Mouse (Mus musculus): Measurements from ENCODE around the gene Slc4a1. TPM values are rescaled to one million over a fixed set of nuclear protein-coding genes. Genes with fewer than 3 reads are reported as not detected.

Gene Slc4a1
- total and polyA plus RNA-seq, 2 experiments from 2014 or later = 0.48 to 0.84 TPM

- H3K4me3 ChIP-seq (ENCODE audit: low read length) = no peak overlapping the region
- ATAC-seq (no peak), DNase-seq (ENCODE audit: low spot score) (no peak)
- TF ChIP-seq CTCF (IDR thresholded peaks at IDR 0.05; ENCODE audit: low read depth) = no peak
- H3K36me3 ChIP-seq (ENCODE audit: insufficient read depth, low read length) = no peaks in the 10 kb centered on the region
- no peaks in the 10 kb centered on the region for H3K27me3 ChIP-seq (ENCODE audit: insufficient read depth, low read length)
- peaks cover 2% of the 10 kb centered on the region for H3K4me1 ChIP-seq (ENCODE audit: insufficient read depth, low read length)
- WGBS = 57% methylated on average over 7 of the region's 7 CpGs
- H3K27ac ChIP-seq = no peak overlapping the region
- no peaks in the 10 kb centered on the region for H3K9me3 ChIP-seq (ENCODE audit: low read length)
- H3K4me2 ChIP-seq (ENCODE audit: low read depth, low read length) = no peak overlapping the region
- no peak overlapping the region for H3K9ac ChIP-seq (replicated peaks; ENCODE audit: low read length)
Observed at GRCm38 (mm10) chr11:102370285-102370684, 4.3 kb upstream of the Slc4a1 start.

GRCm38 (mm10) chr11:102369263-102369662 lies 3.3 kb upstream of the Slc4a1 start:
- no peak for TF ChIP-seq CTCF (IDR thresholded peaks at IDR 0.05; ENCODE audit: low read depth)
- no peak overlapping the region for H3K9ac ChIP-seq (replicated peaks; ENCODE audit: low read length)
- no peaks in the 10 kb centered on the region for H3K36me3 ChIP-seq (ENCODE audit: insufficient read depth, low read length)
- no peak overlapping the region for H3K27ac ChIP-seq
- H3K4me1 ChIP-seq (ENCODE audit: insufficient read depth, low read length) = no peaks in the 10 kb centered on the region
- 83% methylated on average over 4 of the region's 4 CpGs for WGBS
- no peak overlapping the region for H3K4me2 ChIP-seq (ENCODE audit: low read depth, low read length)
- no peak for DNase-seq (ENCODE audit: low spot score)
- H3K4me3 ChIP-seq (ENCODE audit: low read length) = no peak overlapping the region
- ATAC-seq = no peak
- H3K27me3 ChIP-seq (ENCODE audit: insufficient read depth, low read length) = no peaks in the 10 kb centered on the region
- H3K9me3 ChIP-seq (ENCODE audit: low read length) = no peaks in the 10 kb centered on the region

- H3K27ac ChIP-seq = no peak overlapping the region
- H3K27me3 ChIP-seq (ENCODE audit: insufficient read depth, low read length) = no peaks in the 10 kb centered on the region
- H3K4me1 ChIP-seq (ENCODE audit: insufficient read depth, low read length) = no peaks in the 10 kb centered on the region
- no peak overlapping the region for H3K4me3 ChIP-seq (ENCODE audit: low read length)
- H3K36me3 ChIP-seq (ENCODE audit: insufficient read depth, low read length) = no peaks in the 10 kb centered on the region
- H3K9me3 ChIP-seq (ENCODE audit: low read length) = no peaks in the 10 kb centered on the region
- ATAC-seq (no peak), DNase-seq (ENCODE audit: low spot score) (no peak)
- H3K9ac ChIP-seq (replicated peaks; ENCODE audit: low read length) = no peak overlapping the region
- WGBS = 80% methylated on average over 5 of the region's 5 CpGs
- no peak overlapping the region for H3K4me2 ChIP-seq (ENCODE audit: low read depth, low read length)
- TF ChIP-seq CTCF (IDR thresholded peaks at IDR 0.05; ENCODE audit: low read depth) = no peak
Observed at GRCm38 (mm10) chr11:102368347-102368746, 2.3 kb upstream of the Slc4a1 start.

- Histone ChIP-seq H3K9ac (replicated peaks; ENCODE audit: low read length) (no peak overlapping the region), H3K4me2 (ENCODE audit: low read depth, low read length) (no peak overlapping the region), H3K27me3 (ENCODE audit: insufficient read depth, low read length) (no peaks in the 10 kb centered on the region), H3K4me3 (ENCODE audit: low read length) (no peak overlapping the region), H3K27ac (no peak overlapping the region), H3K4me1 (ENCODE audit: insufficient read depth, low read length) (no peaks in the 10 kb centered on the region), H3K9me3 (ENCODE audit: low read length) (no peaks in the 10 kb centered on the region), H3K36me3 (ENCODE audit: insufficient read depth, low read length) (no peaks in the 10 kb centered on the region)
- DNase-seq (ENCODE audit: low spot score) (no peak), ATAC-seq (no peak)
- no peak for TF ChIP-seq CTCF (IDR thresholded peaks at IDR 0.05; ENCODE audit: low read depth)
- 77% methylated on average over 9 of the region's 9 CpGs for WGBS
Observed at GRCm38 (mm10) chr11:102367504-102368280, 1.7 kb upstream of the Slc4a1 start.

- ATAC-seq = no peak
- Histone ChIP-seq H3K27ac (no peak overlapping the region), H3K9me3 (ENCODE audit: low read length) (no peaks in the 10 kb centered on the region), H3K27me3 (ENCODE audit: insufficient read depth, low read length) (no peaks in the 10 kb centered on the region), H3K4me3 (ENCODE audit: low read length) (no peak overlapping the region), H3K9ac (replicated peaks; ENCODE audit: low read length) (no peak overlapping the region), H3K4me2 (ENCODE audit: low read depth, low read length) (no peak overlapping the region), H3K4me1 (ENCODE audit: insufficient read depth, low read length) (no peaks in the 10 kb centered on the region), H3K36me3 (ENCODE audit: insufficient read depth, low read length) (no peaks in the 10 kb centered on the region)
- TF ChIP-seq CTCF (IDR thresholded peaks at IDR 0.05; ENCODE audit: low read depth) = no peak
- WGBS = 45% methylated on average over 4 of the region's 4 CpGs
- DNase-seq (ENCODE audit: low spot score) = no peak
Observed at GRCm38 (mm10) chr11:102365699-102366098, 304 bp downstream of the Slc4a1 start.

- Histone ChIP-seq H3K27ac (no peak overlapping the region), H3K9ac (replicated peaks; ENCODE audit: low read length) (no peak overlapping the region), H3K4me3 (ENCODE audit: low read length) (no peak overlapping the region), H3K4me2 (ENCODE audit: low read depth, low read length) (no peak overlapping the region), H3K4me1 (ENCODE audit: insufficient read depth, low read length) (no peaks in the 10 kb centered on the region), H3K9me3 (ENCODE audit: low read length) (no peaks in the 10 kb centered on the region), H3K27me3 (ENCODE audit: insufficient read depth, low read length) (no peaks in the 10 kb centered on the region), H3K36me3 (ENCODE audit: insufficient read depth, low read length) (no peaks in the 10 kb centered on the region)
- TF ChIP-seq CTCF (IDR thresholded peaks at IDR 0.05; ENCODE audit: low read depth) = no peak
- 76% methylated on average over 14 of the region's 14 CpGs for WGBS
- no peak for ATAC-seq
- DNase-seq (ENCODE audit: low spot score) = no peak
Observed at GRCm38 (mm10) chr11:102364570-102365371, 1.2 kb downstream of the Slc4a1 start.

- no peak for DNase-seq (ENCODE audit: low spot score)
- H3K9ac ChIP-seq (replicated peaks; ENCODE audit: low read length) = no peak overlapping the region
- no peaks in the 10 kb centered on the region for H3K4me1 ChIP-seq (ENCODE audit: insufficient read depth, low read length)
- H3K4me2 ChIP-seq (ENCODE audit: low read depth, low read length) = no peak overlapping the region
- TF ChIP-seq CTCF (IDR thresholded peaks at IDR 0.05; ENCODE audit: low read depth) = no peak
- H3K9me3 ChIP-seq (ENCODE audit: low read length) = no peaks in the 10 kb centered on the region
- H3K4me3 ChIP-seq (ENCODE audit: low read length) = no peak overlapping the region
- no peak overlapping the region for H3K27ac ChIP-seq
- WGBS = 60% methylated on average over 2 of the region's 2 CpGs
- ATAC-seq = no peak
- no peaks in the 10 kb centered on the region for H3K27me3 ChIP-seq (ENCODE audit: insufficient read depth, low read length)
- H3K36me3 ChIP-seq (ENCODE audit: insufficient read depth, low read length) = no peaks in the 10 kb centered on the region
Observed at GRCm38 (mm10) chr11:102363623-102364022, 2.4 kb downstream of the Slc4a1 start.

Data from hindbrain, postnatal 0 days (tissue).